Mouse (Mus musculus) induced T-regulatory cell, adult 2 months (primary cell): Measurements from ENCODE around the gene Ccnl1.

Source experiments
- DNase-seq: peaks from one replicate; pipeline ENCODE4 v3.0.0-alpha.2; 2012; ENCODE audit warnings: low read depth

The Ccnl1 gene

DNA sequence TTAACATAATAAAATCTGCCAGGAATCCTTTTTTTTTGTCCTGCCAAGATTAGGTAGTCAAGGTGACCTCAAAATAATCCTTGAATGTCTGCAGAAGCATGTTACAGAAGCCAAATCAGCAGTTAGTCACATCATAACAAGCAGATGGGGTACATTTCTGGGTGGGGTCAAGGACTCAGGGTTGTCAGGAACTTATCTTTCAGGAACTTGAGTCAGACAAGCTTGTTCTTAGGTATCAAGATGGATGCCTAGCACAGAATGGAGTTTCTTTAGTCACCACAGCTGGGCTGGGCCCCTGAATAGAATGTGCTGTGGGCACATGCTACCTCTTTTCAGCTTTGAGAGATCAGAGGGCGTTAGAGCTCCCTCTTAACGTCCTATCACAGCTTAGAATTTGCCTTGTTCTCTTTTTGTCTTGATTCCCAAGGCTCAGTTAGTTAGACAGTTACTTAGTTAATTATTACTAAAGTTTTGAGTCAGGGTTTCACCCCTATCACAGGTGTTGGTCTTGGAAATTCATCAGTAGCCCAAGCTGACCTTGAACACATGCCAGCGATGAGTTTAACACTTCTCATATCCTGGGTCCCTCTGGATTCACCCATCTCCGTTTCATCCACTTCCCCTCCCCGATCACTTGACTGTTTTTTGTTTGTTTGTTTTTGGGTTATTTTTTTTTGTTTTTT lies 32.9 kb downstream of the Ccnl1 start:
- no peak for DNase-seq

DNA sequence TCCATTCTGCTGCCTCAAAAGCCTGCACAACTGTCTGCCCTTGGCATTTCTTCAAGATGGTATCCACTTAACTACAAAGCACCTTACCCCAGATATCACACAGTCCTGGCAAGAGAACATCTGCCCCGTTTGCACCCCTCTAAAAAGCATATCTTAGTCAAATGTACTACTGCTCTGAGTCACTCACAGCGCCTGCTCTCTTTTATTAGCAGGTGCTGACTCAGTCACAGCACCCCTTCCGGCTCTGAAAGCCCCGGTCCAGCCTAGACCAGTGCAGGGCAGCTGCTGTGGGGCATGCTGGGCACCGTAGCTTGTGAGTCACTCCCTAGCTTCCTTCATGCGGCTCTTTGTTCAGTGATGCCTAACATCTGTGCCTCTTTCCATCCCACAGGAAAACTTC lies 35.6 kb downstream of the Ccnl1 start:
- DNase-seq, result peak; percentile 68

DNA sequence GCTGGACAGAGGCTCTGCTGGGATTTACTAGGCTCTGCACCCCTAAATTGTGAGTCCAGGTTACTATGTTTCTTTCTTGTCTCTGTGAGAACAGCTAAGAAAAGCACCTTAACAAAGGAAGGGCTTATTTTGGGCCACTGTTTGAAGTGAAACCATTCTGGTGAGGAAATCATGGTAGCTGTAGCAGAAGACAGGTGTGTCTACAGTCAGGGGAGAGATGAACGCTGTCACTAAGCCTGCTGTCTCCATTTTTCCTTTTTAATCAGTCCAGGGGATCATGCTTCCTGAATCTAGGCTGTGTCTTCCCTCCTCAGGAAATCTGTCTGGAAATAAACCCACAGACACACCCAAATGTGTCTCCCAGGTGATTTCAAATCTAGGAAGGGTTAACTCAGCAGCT lies 36.4 kb downstream of the Ccnl1 start:
- no peak for DNase-seq

DNA sequence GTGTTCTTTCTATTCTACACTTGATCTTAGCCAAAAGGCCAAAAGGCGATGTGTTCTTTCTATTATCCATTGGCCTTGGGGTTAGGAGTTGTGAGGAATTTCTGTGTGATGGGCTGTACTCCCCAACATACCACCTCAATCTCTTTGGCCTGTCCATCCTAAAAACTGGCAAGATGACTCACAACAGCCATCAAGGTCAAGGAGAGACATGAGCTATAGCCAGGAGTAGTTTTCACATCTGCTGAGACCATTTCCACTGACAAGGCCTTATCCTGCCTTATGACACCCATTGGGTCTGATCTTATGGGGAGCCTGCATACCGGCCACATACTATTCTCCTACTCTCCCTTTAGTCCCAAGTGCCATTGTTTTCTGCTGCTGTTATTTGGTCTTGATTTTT lies 39.0 kb downstream of the Ccnl1 start:
- DNase-seq, result no peak

DNA sequence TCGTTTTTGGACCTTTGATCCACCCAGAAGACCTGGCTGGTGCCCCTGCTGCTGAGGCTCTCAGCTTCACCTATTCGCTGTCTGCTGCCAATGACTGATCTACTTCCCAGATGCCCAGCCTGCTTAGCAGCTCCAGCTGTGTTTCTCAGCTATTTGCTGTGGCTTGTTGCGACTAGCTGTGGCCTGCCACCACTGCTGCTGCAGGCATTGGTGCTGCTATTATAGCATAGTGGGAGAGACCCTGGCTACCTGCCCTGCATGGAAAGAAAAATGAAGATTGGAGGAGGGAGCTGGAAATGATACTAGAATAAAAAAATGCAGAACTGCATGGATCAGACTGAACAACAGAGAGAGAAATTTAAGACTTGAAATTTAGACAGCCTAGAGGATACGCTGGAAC lies 45.1 kb downstream of the Ccnl1 start:
- no peak for DNase-seq

DNA sequence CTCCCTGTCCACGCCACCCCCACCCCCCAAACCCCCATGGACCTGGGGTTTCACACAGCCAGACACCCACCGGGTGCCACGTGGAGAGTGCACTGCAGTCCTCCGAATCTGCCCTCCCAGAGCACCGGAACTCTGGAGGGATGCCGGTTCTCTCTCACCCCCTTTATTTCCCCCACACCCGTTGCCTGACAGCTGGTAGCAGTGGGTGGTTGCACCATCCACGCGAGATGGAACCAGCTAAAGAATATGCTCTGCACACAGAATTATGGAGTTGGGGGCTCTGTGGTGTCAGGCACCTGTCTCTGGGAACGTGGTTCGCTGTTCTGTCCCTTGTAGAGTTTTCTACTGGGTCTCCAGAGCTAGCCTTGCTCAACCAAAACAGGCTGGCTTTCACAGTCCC lies 45.8 kb downstream of the Ccnl1 start:
- DNase-seq, result no peak

DNA sequence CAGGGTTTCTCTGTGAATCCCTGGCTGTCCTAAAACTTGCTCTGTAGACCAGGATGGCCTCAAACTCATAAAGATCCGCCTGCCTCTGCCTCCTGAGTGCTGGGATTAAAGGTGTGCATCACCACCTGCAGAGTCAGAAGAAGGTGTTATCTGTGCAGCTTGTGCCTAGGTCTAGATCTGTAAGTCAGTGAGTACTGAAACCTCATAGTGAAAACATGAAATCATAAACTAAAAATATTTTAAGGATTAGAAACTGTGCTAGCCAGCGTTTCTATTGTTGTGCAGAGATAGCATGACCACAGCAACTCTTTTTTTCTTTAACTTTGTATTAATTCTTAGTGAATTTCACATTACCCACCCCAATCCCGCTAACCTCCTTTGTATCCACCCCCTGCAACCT lies 46.8 kb downstream of the Ccnl1 start:
- DNase-seq, result no peak

DNA sequence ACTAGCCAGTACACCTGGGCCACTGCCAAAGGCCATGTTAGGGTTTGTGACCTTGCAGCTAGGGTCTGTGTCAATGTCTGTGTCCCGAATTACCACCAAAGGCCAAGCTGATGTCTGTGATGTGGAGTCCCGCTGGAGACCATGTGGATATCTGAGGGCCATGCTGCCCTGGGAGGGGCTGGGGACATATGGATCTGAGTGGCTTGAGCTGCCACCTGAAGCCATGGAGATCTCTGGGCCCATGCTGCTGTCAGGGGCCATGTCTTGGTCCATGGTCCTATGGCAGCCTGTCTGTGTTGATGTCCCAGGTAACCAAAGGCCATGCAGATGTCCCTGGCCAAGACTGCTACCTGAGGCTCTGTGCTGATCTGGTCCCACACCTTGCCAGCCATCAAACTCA lies 48.6 kb downstream of the Ccnl1 start:
- DNase-seq, result no peak

DNA sequence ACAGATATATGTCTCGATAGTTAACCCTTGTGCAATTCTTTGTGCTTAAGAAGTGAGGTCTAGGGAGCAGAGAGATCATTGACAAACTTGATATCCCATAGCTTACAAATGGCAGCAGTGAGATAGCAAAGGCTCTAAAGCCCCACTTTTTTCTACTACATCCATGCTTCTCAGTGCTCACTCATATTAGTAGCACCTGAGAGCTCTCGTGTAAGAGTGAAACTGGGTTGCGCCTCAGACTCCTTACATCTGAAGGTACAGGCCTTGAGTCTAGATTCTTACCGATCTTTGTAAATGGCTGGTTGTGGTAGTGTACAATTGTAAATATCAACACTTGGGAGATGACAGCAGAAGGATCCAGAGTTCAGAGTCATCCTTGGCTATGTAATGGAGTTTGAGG lies 50.5 kb downstream of the Ccnl1 start:
- no peak for DNase-seq

DNA sequence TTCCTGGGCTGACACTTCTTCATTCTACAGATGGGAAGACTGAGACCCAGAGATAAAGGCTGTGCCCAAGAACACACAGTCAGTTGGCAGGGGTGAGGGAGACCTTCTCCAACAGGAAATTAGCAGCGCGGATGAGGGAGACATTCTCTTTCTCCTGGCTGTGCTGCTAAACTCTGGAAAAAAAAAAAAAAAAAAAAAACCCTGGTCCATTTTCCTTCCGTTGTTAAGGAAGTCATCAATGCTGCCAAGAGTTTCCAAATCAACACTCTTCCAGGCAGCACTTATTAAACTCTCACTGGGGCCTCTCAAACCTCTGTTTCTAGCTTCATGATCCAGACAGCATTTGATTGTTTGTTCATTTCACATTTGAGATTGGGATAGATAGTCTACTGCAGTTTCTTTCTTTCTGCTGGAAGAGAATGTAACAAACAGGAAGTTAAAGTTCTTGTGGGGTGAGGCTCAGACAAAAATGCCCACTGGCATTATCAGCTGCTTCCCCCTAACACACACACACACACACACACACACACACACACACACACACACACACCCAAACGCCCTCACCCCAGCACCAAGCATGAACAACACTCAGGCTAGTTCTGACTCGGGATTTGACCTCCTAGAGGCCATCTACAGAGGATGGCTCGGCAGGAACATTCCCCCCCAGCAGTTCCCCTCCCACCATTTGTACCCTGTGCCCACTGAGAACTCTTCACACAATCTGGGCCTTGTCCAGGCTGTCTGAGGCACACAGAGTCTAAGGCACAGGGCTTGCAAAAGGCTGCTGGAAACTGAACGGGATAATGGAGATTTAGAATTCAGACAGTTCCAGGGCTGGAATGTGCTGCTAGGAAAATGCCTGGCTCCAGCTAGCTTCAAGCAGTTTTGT lies 52.5 kb downstream of the Ccnl1 start:
- DNase-seq, result no peak

DNA sequence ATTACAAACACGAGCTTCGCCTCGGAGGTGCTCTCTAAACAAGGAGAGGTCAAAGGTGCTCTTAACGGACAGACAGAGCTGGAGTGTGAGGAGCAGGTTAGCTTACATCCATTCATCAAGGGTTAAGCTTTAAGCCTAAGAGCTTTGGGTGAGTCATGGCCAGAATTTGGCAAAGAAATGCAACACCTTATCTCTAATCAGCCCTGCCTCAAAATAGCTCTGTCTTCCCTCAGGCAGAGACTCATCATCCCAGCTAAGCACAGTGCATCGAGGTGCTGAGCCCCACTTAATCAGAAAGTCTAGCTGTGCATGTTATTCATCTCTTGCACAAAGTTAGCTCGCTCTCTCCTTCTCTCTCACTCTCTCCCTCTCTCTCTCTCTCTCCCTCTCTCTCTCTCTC lies 53.3 kb downstream of the Ccnl1 start:
- DNase-seq, result no peak

DNA sequence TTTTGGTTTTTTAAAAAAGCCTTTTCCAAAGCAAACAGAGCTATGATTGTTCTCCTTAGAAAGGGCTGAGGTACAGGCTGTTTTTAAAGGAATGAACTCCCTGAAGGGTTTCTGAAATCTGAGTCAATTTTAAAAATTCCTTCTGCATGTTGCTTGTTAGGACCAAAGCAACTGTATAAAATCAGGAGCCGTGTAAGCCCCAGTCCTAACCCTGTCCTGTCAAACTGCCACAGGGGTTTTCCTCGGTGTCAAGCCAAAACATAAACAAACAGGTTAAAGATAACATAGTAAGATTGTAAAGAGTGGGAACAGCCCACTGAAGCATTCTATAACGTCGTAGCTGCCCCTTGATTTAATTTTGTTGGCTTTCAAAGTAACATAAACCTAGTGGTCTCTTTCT lies 53.9 kb downstream of the Ccnl1 start:
- no peak for DNase-seq

DNA sequence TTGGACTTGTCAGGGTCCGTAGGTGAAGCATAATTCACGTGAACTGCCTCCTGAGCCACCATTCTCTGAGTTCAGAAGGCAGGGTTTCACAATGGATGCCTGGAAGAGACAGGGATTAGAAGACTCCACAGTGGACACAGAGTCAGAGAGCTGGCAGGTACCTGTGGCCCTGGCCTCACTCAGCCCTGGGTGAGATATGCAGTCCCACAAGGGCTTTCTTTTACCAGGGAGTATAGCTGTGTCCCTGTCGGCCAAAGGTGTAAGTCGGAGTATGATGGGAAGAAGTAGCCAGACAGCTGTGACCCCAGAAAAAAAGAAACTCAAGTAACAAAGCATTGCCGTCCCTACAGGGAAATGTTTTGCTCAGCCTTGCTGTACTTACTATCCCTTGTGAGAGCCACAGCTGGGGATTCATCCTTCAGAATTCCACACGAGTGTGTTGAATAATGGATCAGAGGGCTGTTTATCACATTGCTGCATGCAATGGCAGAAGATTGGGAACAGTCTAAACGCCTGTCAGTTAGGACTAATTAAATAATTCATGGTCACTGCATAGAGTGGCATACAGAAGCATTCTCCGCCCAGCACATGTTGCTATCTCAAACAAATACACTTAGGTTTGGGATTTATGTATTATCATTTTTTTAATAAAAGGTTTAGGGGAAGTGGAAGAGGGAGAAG lies 59.3 kb downstream of the Ccnl1 start:
- no peak for DNase-seq

DNA sequence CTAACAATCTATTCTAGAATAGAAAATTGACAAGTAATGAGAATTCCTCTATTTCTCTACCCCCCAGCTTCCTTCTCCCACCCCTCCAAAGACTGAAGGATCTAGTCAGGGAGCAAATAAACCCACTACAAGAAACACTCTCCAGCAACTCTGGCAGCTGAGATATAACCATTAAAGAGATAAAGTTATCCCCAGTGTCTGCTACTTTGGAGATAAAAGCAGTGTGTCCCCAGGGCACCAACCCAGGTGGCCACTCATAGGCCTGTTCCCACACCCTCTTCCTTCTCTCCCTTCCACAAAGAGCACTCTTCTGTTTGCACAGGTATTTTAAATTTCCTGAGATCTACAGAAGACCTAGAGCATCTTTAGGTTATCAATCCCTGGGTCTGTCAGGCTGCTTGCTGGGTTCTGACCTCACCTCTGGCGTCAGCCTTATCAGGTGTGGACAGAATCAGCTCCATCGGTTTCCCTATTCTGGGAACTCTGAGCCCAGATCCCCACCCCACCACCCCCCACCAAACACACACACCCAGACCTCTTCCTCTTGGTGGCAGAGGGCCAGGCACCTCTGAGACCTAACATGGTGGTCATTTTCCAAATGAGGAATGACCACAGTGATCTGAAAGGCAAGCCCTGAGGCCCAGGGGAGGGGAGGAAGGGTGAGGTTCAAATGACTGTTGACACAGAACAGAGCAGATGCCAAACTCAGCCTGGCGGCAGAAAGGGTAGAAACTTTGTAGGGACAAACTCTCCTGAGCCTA lies 60.6 kb downstream of the Ccnl1 start:
- no peak for DNase-seq
